Mouse (Mus musculus) embryonic facial prominence, embryonic 14.5 days (tissue): Measurements from ENCODE around the gene Pdlim1. TPM values are rescaled to one million over a fixed set of nuclear protein-coding genes. Genes with fewer than 3 reads are reported as not detected.
A peak's percentile ranks its signal among the peaks of the same experiment; 100 is the strongest.
"Not testable (repeated sequence)": the region's sequence is repeated elsewhere in the genome, so short reads cannot be mapped to it uniquely, and the experiment has no call there.

Experiments used
- ATAC-seq: fragments of 200-750 bp; cut with Nextera tagmentation; 2 replicates; pipeline ENCODE4 v1.8.0; 2017; ENCODE audit warnings: low read depth, moderate number of reproducible peaks, moderate TSS enrichment
- DNase-seq: peaks from one replicate; pipeline ENCODE4 v3.0.0-alpha.2; 2015; ENCODE audit warnings: low spot score
- H3K27ac ChIP-seq: fragments of 300-500 bp; sonication (generic); replicated peaks from 2 replicates; pipeline ENCODE4 v1.5.1; 2014; ENCODE audit warnings: low read depth, mild to moderate bottlenecking, low read length, moderate library complexity
- H3K27me3 ChIP-seq: fragments of 300-500 bp; sonication (generic); replicated peaks from 2 replicates; pipeline ENCODE4 v1.6.1; 2014; ENCODE audit warnings: low read length; ENCODE audit not compliant: control insufficient read depth, insufficient read depth
- H3K36me3 ChIP-seq: fragments of 300-500 bp; sonication (generic); 2 replicates; pipeline ENCODE4 v1.6.1; 2014; ENCODE audit warnings: low read length, mixed read lengths; ENCODE audit not compliant: control insufficient read depth, insufficient read depth
- H3K4me1 ChIP-seq: fragments of 300-500 bp; sonication (generic); 2 replicates; pipeline ENCODE4 v1.6.1; 2014; ENCODE audit warnings: antibody characterized with exemption, low read length; ENCODE audit not compliant: control insufficient read depth, insufficient read depth
- H3K4me2 ChIP-seq: fragments of 300-500 bp; sonication (generic); 2 replicates; pipeline ENCODE4 v1.6.1; 2014; ENCODE audit warnings: low read depth, mild to moderate bottlenecking, low read length, moderate library complexity, mixed read lengths
- H3K4me3 ChIP-seq: fragments of 300-500 bp; sonication (generic); 2 replicates; pipeline ENCODE4 v1.5.1; 2014; ENCODE audit warnings: low read depth, mild to moderate bottlenecking, low read length
- H3K9ac ChIP-seq: fragments of 300-500 bp; sonication (generic); 2 replicates; pipeline ENCODE4 v1.6.1; 2014; ENCODE audit warnings: low read depth, mild to moderate bottlenecking, low read length, moderate library complexity, mixed read lengths
- H3K9me3 ChIP-seq: fragments of 300-500 bp; sonication (generic); 2 replicates; pipeline ENCODE4 v1.6.1; 2016; ENCODE audit warnings: low read length; ENCODE audit not compliant: control insufficient read depth
- WGBS: fragments of 180-500 bp; shearing (Covaris S2); extraction: QIAGEN DNeasy Blood & Tissue Kit; methylation state at CpG from one replicate; pipeline ENCODE4 v1.1.7; 2014; 5-methylcytosine and 5-hydroxymethylcytosine counted together
- polyA plus RNA-seq: library from polyadenylated mRNA; unstranded; fragments of >200 nt; fragmentation: Nextera tagmentation; extraction: Ambion mirVana; gene quantifications from 2 replicates; pipeline ENCODE4 v1.2.1, GENCODE M21; 2014

The Pdlim1 gene
- polyA plus RNA-seq, 1 experiment from 2014 or later: 150 TPM

DNA sequence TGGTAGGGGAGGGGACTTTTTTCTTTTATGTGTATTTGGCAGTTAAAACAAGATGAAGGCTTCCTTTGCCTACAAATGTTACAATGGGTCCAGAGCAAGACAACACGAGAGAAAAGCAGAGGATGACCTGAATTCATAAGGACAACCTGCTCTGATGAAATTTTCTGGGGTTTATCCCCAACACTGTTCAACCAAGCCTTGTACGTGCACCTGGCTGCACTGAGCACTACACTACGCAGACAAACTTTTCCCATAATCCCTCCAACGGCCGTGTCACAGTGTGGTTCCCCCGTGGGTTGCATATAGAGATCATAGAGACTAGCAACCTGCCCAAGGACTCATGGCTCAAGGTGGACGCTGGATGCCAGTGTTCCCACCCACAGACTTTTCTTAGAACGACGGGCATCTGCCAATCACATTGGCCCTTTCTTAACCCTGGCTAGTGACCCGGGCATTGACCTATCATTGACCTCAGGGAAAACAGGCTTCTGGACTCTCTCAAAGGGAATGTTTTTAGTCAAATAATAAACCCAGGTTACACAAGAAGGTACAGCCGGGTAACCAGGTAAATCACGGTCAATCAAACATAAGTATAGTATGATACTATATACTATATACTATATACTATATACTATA lies 45.0 kb downstream of the Pdlim1 start:
- Histone ChIP-seq H3K4me3 (no peak overlapping the region), H3K27ac (no peak overlapping the region), H3K4me1 (0 out of 2 replicates have a peak, but pooled peaks cover 3% of the 10 kb centered on the region), H3K9me3 (no peaks in the 10 kb centered on the region), H3K4me2 (no peak overlapping the region), H3K9ac (no peak overlapping the region), H3K36me3 (no peaks in the 10 kb centered on the region), H3K27me3 (no peaks in the 10 kb centered on the region)
- DNase-seq (no peak), ATAC-seq (no peak)
- 82% methylated on average over 12 of the region's 12 CpGs for WGBS

DNA sequence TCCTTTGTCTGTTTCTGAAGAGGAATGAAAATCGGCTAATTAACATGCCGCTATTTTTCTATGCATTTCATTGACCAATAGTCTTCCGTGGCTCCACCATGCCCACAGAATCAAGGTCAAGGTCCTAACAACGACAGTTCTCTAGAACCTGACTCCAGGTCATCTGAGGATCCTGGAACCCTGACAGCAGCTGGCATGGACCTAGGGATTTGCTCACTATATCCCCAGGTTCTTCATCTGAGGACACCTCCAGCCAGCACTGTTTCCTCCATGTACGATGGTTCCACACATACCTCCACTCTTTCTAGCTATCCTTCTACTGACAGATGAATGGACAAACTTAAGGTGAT lies 45.9 kb downstream of the Pdlim1 start:
- Histone ChIP-seq H3K36me3 (no peaks in the 10 kb centered on the region), H3K27ac (no peak overlapping the region), H3K4me3 (no peak overlapping the region), H3K9me3 (no peaks in the 10 kb centered on the region), H3K27me3 (no peaks in the 10 kb centered on the region), H3K4me2 (no peak overlapping the region), H3K4me1 (no peaks in the 10 kb centered on the region), H3K9ac (no peak overlapping the region)
- 69% methylated on average over 5 of the region's 5 CpGs for WGBS
- no peak for ATAC-seq
- no peak for DNase-seq

DNA sequence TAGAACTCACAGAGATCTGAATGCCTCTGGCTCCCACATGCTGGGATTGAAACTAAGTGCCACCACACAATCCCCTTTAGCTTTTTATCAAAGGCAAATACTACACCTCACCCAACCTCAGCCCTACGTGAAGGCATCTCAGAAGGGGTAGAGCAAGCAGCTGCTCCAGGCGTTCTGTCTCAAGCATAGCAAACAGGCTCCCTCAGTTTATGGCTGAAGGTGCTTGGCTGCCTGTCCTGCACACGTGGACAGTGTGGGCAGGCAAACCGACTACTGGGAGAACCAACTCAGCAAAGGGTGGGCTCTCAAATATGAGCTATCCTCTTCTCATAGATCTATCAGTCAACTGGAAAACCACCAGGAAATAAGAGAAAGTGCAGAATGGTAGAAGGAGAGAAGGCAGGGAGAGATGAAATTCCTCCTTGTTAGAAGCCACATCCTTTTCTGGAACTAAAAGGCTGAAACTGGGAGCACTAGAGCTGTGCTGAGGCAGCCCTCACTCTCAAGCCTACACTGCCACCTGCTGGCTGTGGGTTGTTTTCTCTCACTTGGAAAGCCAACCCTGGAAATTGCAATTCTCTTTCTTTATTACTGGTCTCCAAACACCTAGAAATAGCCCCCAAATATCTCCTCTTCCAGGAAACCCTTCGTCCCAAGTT lies 46.4 kb downstream of the Pdlim1 start:
- Histone ChIP-seq H3K27me3 (no peaks in the 10 kb centered on the region), H3K27ac (no peak overlapping the region), H3K36me3 (no peaks in the 10 kb centered on the region), H3K4me1 (no peaks in the 10 kb centered on the region), H3K4me2 (no peak overlapping the region), H3K9ac (no peak overlapping the region), H3K9me3 (no peaks in the 10 kb centered on the region), H3K4me3 (no peak overlapping the region)
- ATAC-seq (no peak), DNase-seq (peak; percentile 81)
- WGBS: 60% methylated on average over 5 of the region's 5 CpGs

DNA sequence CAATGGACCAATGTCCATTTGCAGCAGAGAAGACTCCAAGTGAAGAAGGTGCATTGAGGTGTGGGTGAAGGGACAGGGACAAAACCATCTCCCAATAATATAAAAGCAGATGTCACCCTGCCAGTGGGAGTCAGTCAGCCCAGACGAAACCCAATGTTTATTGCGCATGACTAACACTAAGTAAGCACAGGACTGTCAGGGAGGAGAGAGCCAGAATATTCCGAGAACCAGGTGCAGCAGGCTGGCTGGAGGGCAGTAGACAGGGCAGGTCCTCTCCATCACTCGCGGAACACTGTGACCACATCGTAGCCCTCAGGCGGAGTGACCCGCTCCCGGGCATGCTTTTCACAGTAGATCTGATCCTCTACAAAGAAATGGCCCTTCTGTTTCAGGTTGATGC lies 49.3 kb downstream of the Pdlim1 start:
- H3K9me3 ChIP-seq, H3K4me1 ChIP-seq, H3K36me3 ChIP-seq, H3K9ac ChIP-seq, H3K4me2 ChIP-seq, H3K4me3 ChIP-seq, DNase-seq, H3K27ac ChIP-seq, ATAC-seq, H3K27me3 ChIP-seq: not testable (repeated sequence)
- 91% methylated on average over 9 of the region's 9 CpGs for WGBS

DNA sequence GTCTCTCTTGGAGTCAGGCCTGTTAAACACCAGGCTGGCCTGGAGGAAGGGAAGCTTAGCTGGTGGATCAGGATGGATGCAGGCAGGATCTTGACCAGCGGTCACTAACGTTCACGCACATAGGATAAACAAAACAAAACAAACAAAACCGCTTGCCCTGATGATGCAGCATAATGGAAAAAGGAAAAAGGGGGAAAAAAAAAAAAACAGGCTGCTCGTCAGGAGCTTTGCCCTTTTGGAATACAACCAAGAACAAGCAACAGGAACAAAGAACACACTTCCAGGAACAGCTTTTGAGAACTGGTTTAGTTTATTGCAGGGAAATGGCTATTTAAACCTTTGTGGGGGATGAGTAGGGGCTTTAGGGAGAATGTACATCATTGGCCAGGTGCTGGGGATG lies 50.8 kb downstream of the Pdlim1 start:
- DNase-seq (no peak), ATAC-seq (no peak)
- WGBS: 71% methylated on average over 5 of the region's 5 CpGs
- Histone ChIP-seq H3K36me3 (no peaks in the 10 kb centered on the region), H3K4me3 (no peak overlapping the region), H3K4me2 (no peak overlapping the region), H3K9ac (no peak overlapping the region), H3K9me3 (no peaks in the 10 kb centered on the region), H3K27me3 (no peaks in the 10 kb centered on the region), H3K4me1 (no peaks in the 10 kb centered on the region), H3K27ac (no peak overlapping the region)

DNA sequence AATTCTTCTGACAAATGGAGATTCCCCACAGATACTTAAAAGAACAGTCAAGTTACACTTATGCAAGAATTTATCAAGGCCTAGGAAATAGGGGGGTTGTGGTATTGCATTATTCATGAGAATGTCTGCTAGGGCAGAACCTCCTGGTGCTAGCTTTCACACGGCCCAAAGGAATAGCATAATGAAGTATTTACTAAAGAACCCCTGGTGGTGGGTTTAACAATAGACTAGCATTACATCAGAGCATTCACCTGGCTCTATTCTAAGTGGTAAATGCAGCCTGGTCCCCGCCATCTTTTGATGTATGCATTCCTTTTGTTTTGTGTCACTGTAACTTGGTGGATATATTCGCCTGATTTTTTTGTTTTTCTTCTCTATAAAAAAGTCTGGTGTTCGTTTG lies 68.7 kb downstream of the Pdlim1 start:
- not testable (repeated sequence) for H3K4me1 ChIP-seq, H3K4me2 ChIP-seq, H3K9me3 ChIP-seq, ATAC-seq, H3K9ac ChIP-seq, H3K36me3 ChIP-seq, H3K27ac ChIP-seq, DNase-seq, H3K27me3 ChIP-seq, H3K4me3 ChIP-seq
- WGBS: 58% methylated on average over 4 of the region's 4 CpGs

DNA sequence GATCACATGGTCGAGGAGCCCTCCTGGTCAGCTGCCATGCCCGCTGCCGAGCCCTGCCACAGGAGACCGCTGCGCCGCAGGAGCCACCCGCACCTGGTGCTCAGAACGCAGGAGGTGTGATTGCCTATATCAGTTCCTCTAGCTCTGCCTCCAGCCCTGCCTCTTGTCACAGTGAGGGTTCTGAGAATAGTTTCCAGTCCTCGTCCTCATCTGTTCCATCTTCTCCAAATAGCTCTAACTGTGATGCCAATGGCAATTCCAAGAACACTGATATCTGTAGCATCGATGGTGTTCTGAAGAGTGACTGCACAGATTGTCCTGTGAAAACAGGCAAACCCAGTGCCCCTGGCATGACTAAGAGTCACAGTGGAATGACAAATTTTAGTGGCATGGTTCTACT lies 81.0 kb downstream of the Pdlim1 start:
- no peak overlapping the region for H3K4me3 ChIP-seq
- H3K27me3 ChIP-seq: no peaks in the 10 kb centered on the region
- ATAC-seq (no peak), DNase-seq (no peak)
- no peak overlapping the region for H3K4me2 ChIP-seq
- no peaks in the 10 kb centered on the region for H3K9me3 ChIP-seq
- H3K36me3 ChIP-seq: no peaks in the 10 kb centered on the region
- 96% methylated on average over 8 of the region's 10 CpGs for WGBS
- no peak overlapping the region for H3K27ac ChIP-seq
- no peak overlapping the region for H3K9ac ChIP-seq
- no peaks in the 10 kb centered on the region for H3K4me1 ChIP-seq

DNA sequence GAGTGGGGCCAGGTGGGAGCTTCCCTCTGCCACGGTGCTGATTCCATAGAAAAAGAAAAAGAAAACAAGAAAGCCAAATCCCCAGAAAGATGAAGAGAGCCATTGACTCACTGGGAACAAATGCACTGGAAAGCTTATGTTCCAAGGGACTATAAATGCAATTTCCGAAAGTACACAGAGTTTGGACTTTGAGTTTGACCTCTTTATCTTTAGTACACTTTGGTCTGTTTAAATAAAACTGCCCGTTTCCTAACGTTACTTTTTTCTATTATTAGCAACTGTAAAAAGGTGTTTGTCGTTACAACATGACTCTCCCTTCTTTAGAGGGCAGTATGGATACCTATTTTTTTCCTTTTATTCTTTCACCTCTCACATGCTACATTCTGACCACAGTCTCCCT lies 84.5 kb downstream of the Pdlim1 start, which contains the start of gene Cyp2c70:
Gene Cyp2c70, minus strand, starts transcription at position 174 of the 400 bp plus-strand sequence.
- Histone ChIP-seq H3K27ac (no peak within 1 kb of the TSS), H3K4me3 (no peak within 1 kb of the TSS), H3K36me3 (no peaks in the 10 kb centered on the region), H3K4me1 (no peaks in the 10 kb centered on the region), H3K4me2 (no peak within 1 kb of the TSS), H3K9me3 (no peaks in the 10 kb centered on the region), H3K27me3 (no peaks in the 10 kb centered on the region), H3K9ac (no peak within 1 kb of the TSS)
- DNase-seq: no peak
- WGBS: 75% methylated on average over 5 of the region's 5 CpGs
- no peak for ATAC-seq

DNA sequence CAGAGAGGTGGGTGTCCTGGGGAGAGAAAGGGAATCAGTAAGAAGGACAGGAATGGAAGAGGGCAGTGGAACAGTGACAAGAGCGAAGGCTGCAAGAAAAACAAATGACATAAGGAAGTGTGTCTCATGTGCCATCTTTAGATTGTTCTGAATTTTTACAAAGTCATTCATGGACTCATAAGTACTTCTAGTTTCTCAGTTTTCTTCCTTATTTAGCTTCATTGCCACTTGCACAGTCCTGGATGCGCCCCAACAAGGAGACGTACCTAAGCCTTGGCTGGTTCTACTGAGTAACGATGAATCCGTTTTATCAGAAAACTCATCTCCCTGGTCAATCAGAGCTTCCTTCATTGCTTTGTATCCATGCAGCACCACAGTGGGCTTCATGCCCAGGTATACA lies 88.0 kb downstream of the Pdlim1 start:
- no peak overlapping the region for H3K4me2 ChIP-seq
- H3K9ac ChIP-seq: no peak overlapping the region
- H3K9me3 ChIP-seq: no peaks in the 10 kb centered on the region
- H3K27me3 ChIP-seq: no peaks in the 10 kb centered on the region
- no peak for ATAC-seq
- no peaks in the 10 kb centered on the region for H3K36me3 ChIP-seq
- 89% methylated on average over 5 of the region's 5 CpGs for WGBS
- no peak for DNase-seq
- no peak overlapping the region for H3K27ac ChIP-seq
- no peaks in the 10 kb centered on the region for H3K4me1 ChIP-seq
- no peak overlapping the region for H3K4me3 ChIP-seq
